Mouse (Mus musculus): ENCODE measurements around the gene Rpl3. TPM values are rescaled to one million over a fixed set of nuclear protein-coding genes. Genes with fewer than 3 reads are reported as not detected.

Rpl3 gene
- total RNA-seq, 2 experiments from 2014 or later, result 439 to 468 TPM

- no peak for DNase-seq (ENCODE audit: extremely low spot score in 1 of 2, low spot score in 2 of 2)
- intact Hi-C loops (cut with DNase I), result no loop called here
- Histone ChIP-seq H3K27ac (no peak overlapping the region), H3K4me3 (no peak overlapping the region)
- no peak for TF ChIP-seq CTCF (IDR thresholded peaks at IDR 0.05)
Measured at GRCm38 (mm10) chr15:80059606-80060005, 32.1 kb downstream of the Rpl3 start.

- no peak for TF ChIP-seq CTCF (IDR thresholded peaks at IDR 0.05)
- DNase-seq (ENCODE audit: extremely low spot score in 1 of 2, low spot score in 2 of 2), result no peak
- intact Hi-C loops (cut with DNase I), result no loop called here
- Histone ChIP-seq H3K4me3 (no peak overlapping the region), H3K27ac (no peak overlapping the region)
Measured at GRCm38 (mm10) chr15:80058151-80058550, 33.5 kb downstream of the Rpl3 start.

DNA sequence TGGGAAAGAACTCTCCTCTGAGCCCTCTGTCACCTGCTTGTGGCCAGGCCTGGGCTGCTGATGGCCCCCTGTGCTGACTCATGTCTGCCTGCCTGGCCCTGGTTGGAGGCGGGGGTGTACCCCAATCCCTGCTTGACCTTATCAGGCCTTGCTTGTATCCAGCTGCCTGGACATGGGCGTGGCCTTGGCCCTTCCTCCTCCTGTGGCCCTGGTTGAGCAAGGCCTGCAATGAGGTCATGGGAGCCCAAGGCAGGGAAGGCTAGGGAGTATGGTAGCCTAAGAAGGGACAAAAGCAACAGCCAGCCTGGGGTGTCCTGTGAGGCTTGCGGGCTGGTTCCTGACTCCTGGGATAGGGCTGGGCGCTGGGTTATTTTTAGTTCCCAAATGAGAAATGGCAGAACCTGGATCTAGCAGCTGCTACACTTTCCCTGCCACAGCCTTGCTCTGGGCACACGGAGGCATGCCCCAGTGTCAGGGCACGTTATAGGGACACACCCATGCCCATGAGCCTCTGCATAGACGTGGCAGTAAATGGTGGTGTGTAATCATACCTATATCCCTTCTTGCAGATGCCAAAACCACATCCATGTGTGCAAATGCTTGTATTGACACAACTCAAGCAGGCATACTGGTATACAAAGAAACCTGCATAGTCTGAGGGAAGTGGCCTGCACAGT lies 37.5 kb downstream of the Rpl3 start:
- TF ChIP-seq CTCF (IDR thresholded peaks at IDR 0.05), result no peak
- intact Hi-C loops (cut with DNase I), result no loop called here
- no peak overlapping the region for H3K27ac ChIP-seq
- no peak overlapping the region for H3K4me3 ChIP-seq
- no peak for DNase-seq (ENCODE audit: extremely low spot score in 1 of 2, low spot score in 2 of 2)

DNA sequence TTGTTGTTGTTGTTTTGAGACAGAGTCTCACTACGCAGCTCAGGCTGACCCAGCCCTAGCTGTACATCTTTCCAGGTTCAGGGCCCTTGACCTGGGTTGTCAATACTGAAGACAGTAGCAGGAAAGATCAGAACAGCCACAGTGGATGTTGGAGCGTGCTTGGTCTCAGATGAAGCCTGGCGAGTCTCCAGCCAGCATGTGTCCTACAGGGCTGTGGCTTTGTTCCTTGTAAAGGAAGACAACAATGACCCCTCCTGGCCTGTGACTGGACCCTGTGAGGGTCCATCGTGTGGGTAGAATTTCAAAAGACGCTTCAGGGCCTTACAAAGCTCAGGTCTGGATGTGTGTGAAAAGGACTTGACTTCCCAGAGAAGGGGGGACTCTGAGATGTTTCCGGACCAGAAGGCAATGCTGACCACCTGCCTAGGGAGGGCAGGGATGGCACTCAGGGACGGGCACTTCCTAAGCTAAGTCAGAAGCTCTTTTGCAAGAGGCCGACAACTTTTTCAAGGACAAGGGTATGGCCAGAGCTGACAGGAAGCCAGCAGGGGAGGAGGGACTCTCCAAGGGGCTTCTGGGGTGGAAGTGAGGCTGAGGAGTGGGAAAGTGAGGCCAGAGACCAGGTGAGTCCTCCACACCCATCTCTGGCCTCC lies 38.2 kb downstream of the Rpl3 start:
- Histone ChIP-seq H3K4me3 (no peak overlapping the region), H3K27ac (no peak overlapping the region)
- TF ChIP-seq CTCF (IDR thresholded peaks at IDR 0.05), result no peak
- intact Hi-C loops (cut with DNase I), result no loop called here
- no peak for DNase-seq (ENCODE audit: extremely low spot score in 1 of 2, low spot score in 2 of 2)

GRCm38 (mm10) chr15:80051782-80052181 lies 39.9 kb downstream of the Rpl3 start:
- TF ChIP-seq CTCF (IDR thresholded peaks at IDR 0.05), result no peak
- intact Hi-C loops (cut with DNase I), result no loop called here
- no peak for DNase-seq (ENCODE audit: extremely low spot score in 1 of 2, low spot score in 2 of 2)
- Histone ChIP-seq H3K4me3 (no peak overlapping the region), H3K27ac (no peak overlapping the region; the same call in 1 of the 2 replicates)

- Histone ChIP-seq H3K4me3 (no peak overlapping the region), H3K27ac (peak overlapping the region; percentile 44; the same call in 1 of the 2 replicates)
- intact Hi-C loops (cut with DNase I), result no loop called here
- no peak for DNase-seq (ENCODE audit: extremely low spot score in 1 of 2, low spot score in 2 of 2)
- TF ChIP-seq CTCF (IDR thresholded peaks at IDR 0.05), result no peak
Measured at GRCm38 (mm10) chr15:80051092-80051761, 40.4 kb downstream of the Rpl3 start.

DNA sequence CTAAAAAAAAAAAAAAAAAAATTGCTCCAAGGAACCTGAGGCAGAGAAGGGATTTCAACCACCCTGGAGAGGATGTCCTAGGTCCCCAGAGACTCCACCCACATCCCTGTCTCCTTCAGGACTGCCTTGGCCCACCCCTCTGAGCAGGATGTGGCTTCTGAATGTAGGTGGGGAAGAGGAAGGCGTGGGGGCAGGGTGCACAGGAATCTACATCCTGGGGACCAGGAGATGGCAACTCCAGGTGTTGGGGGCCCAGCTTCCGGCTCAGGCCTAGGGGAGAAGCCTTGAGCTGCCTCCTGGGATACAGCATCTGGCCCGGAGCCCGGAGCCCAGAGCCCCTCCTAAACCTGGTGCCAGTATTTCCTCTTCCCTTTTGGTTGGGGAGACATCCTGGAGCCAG lies 41.6 kb downstream of the Rpl3 start:
- H3K4me3 ChIP-seq, result no peak overlapping the region
- intact Hi-C loops (cut with DNase I), result no loop called here
- DNase-seq (ENCODE audit: extremely low spot score in 1 of 2, low spot score in 2 of 2), result no peak
- H3K27ac ChIP-seq, result no peak overlapping the region
- no peak for TF ChIP-seq CTCF (IDR thresholded peaks at IDR 0.05)

DNA sequence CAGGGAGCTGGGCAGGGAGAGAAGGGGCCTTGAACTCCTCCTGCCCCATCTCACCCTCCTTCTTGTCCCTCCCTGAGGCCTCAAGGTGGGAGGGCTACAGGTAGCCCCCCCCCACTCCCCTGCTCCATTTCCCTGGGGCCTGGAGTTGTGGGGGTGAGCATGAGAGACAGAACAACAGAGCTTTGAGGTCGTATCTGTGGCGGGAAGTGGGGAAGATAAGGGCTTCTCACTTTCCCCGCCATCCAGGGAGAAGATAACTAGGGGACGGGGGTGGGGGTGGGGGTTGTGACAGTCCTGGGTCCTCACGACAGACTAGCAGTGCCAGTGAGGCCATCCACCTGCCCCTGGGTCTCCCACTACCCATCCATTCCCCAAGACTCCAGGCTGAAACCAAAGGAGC lies 43.7 kb downstream of the Rpl3 start:
- Histone ChIP-seq H3K27ac (no peak overlapping the region), H3K4me3 (no peak overlapping the region)
- intact Hi-C loops (cut with DNase I), result no loop called here
- TF ChIP-seq CTCF (IDR thresholded peaks at IDR 0.05), result no peak
- DNase-seq (ENCODE audit: extremely low spot score in 1 of 2, low spot score in 2 of 2), result no peak

DNA sequence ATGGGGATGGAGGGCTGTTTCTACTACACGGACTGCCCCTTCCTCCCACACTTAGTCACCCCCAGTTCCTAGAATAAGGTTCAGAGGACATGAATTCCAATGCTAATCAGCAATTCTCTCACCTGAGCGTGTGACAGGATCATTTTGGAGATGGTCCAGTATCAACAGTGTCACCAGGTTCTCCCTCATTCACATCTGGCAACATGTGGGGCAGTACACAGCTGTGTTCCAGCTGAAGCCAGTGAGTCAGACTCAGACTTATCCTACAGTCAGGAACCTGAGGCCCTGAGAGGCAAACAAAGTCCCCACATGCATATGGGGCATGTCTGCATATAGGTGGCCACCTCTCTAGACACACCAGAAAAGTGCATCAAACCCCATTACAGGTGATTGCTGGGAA lies 44.4 kb downstream of the Rpl3 start:
- no peak overlapping the region for H3K27ac ChIP-seq
- intact Hi-C loops (cut with DNase I), result no loop called here
- DNase-seq (ENCODE audit: extremely low spot score in 1 of 2, low spot score in 2 of 2), result no peak
- no peak overlapping the region for H3K4me3 ChIP-seq
- no peak for TF ChIP-seq CTCF (IDR thresholded peaks at IDR 0.05)

GRCm38 (mm10) chr15:80045749-80046148 lies 45.9 kb downstream of the Rpl3 start:
- peak; percentile 15 for TF ChIP-seq CTCF (IDR thresholded peaks at IDR 0.05)
- H3K4me3 ChIP-seq, result no peak overlapping the region
- intact Hi-C loops (cut with DNase I), result no loop called here
- H3K27ac ChIP-seq, result no peak overlapping the region
- DNase-seq (ENCODE audit: extremely low spot score in 1 of 2, low spot score in 2 of 2), result no peak

GRCm38 (mm10) chr15:80044249-80044648 lies 47.4 kb downstream of the Rpl3 start:
- TF ChIP-seq CTCF (IDR thresholded peaks at IDR 0.05), result no peak
- no peak overlapping the region for H3K27ac ChIP-seq
- intact Hi-C loops (cut with DNase I), result no loop called here
- no peak for DNase-seq (ENCODE audit: extremely low spot score in 1 of 2, low spot score in 2 of 2)
- H3K4me3 ChIP-seq, result no peak overlapping the region

- intact Hi-C loops (cut with DNase I), result no loop called here
- no peak overlapping the region for H3K27ac ChIP-seq
- H3K4me3 ChIP-seq, result no peak overlapping the region
- DNase-seq (ENCODE audit: extremely low spot score in 1 of 2, low spot score in 2 of 2), result no peak
- TF ChIP-seq CTCF (IDR thresholded peaks at IDR 0.05), result no peak
Measured at GRCm38 (mm10) chr15:80042152-80042551, 49.5 kb downstream of the Rpl3 start.

GRCm38 (mm10) chr15:80038110-80038391 lies 53.6 kb downstream of the Rpl3 start:
- Histone ChIP-seq H3K27ac (no peak overlapping the region), H3K4me3 (no peak overlapping the region)
- intact Hi-C loops (cut with DNase I), result no loop called here
- no peak for DNase-seq (ENCODE audit: extremely low spot score in 1 of 2, low spot score in 2 of 2)
- no peak for TF ChIP-seq CTCF (IDR thresholded peaks at IDR 0.05)
